Mouse (Mus musculus): Measurements from ENCODE around the gene Cradd. TPM values are rescaled to one million over a fixed set of nuclear protein-coding genes. Genes with fewer than 3 reads are reported as not detected.

The Cradd gene
- polyA plus RNA-seq, 1 experiment from 2014 or later: 10.4 TPM

- H3K36me3 ChIP-seq (ENCODE audit: control insufficient read depth, insufficient read depth): no peaks in the 10 kb centered on the region
- ATAC-seq: no peak
- peak overlapping the region; percentile 53 for H3K4me2 ChIP-seq (ENCODE audit: low read length)
- 56% methylated on average over 20 of the region's 20 CpGs for WGBS
- peak overlapping the region; percentile 73 for H3K9ac ChIP-seq (replicated peaks; ENCODE audit: low read depth, low read length)
- peak overlapping the region; percentile 96 for H3K27ac ChIP-seq (ENCODE audit: low read length)
- no peaks in the 10 kb centered on the region for H3K9me3 ChIP-seq (ENCODE audit: control insufficient read depth, low read length)
- peak overlapping the region; percentile 72 for H3K4me3 ChIP-seq (replicated peaks; ENCODE audit: low read length)
- peaks cover 16% of the 10 kb centered on the region for H3K4me1 ChIP-seq (replicated peaks; ENCODE audit: control insufficient read depth, insufficient read depth, low read length)
- H3K27me3 ChIP-seq (replicated peaks; ENCODE audit: control insufficient read depth, insufficient read depth, low read length): no peaks in the 10 kb centered on the region
These were observed 1.6 kb downstream of the Cradd start for GRCm38 (mm10) chr10:95322076-95323070.

GRCm38 (mm10) chr10:95319001-95319400 lies 4.9 kb downstream of the Cradd start:
- no peak overlapping the region for H3K4me3 ChIP-seq (replicated peaks; ENCODE audit: low read length)
- H3K27me3 ChIP-seq (replicated peaks; ENCODE audit: control insufficient read depth, insufficient read depth, low read length): no peaks in the 10 kb centered on the region
- H3K4me2 ChIP-seq (ENCODE audit: low read length): no peak overlapping the region
- no peak overlapping the region for H3K27ac ChIP-seq (ENCODE audit: low read length)
- H3K9me3 ChIP-seq (ENCODE audit: control insufficient read depth, low read length): no peaks in the 10 kb centered on the region
- WGBS: 92% methylated on average over 13 of the region's 13 CpGs
- no peak overlapping the region for H3K9ac ChIP-seq (replicated peaks; ENCODE audit: low read depth, low read length)
- no peak for ATAC-seq
- peaks cover 16% of the 10 kb centered on the region for H3K4me1 ChIP-seq (replicated peaks; ENCODE audit: control insufficient read depth, insufficient read depth, low read length)
- no peaks in the 10 kb centered on the region for H3K36me3 ChIP-seq (ENCODE audit: control insufficient read depth, insufficient read depth)

- H3K4me1 ChIP-seq (replicated peaks; ENCODE audit: control insufficient read depth, insufficient read depth, low read length): peaks cover 16% of the 10 kb centered on the region
- no peak overlapping the region for H3K4me3 ChIP-seq (replicated peaks; ENCODE audit: low read length)
- H3K9me3 ChIP-seq (ENCODE audit: control insufficient read depth, low read length): no peaks in the 10 kb centered on the region
- no peak for ATAC-seq
- H3K27ac ChIP-seq (ENCODE audit: low read length): no peak overlapping the region
- WGBS: 94% methylated on average over 7 of the region's 7 CpGs
- H3K36me3 ChIP-seq (ENCODE audit: control insufficient read depth, insufficient read depth): no peaks in the 10 kb centered on the region
- H3K4me2 ChIP-seq (ENCODE audit: low read length): no peak overlapping the region
- no peaks in the 10 kb centered on the region for H3K27me3 ChIP-seq (replicated peaks; ENCODE audit: control insufficient read depth, insufficient read depth, low read length)
- H3K9ac ChIP-seq (replicated peaks; ENCODE audit: low read depth, low read length): no peak overlapping the region
These were observed 5.6 kb downstream of the Cradd start for GRCm38 (mm10) chr10:95318392-95318708.

GRCm38 (mm10) chr10:95317581-95318391 lies 6.1 kb downstream of the Cradd start:
- no peak overlapping the region for H3K4me3 ChIP-seq (replicated peaks; ENCODE audit: low read length)
- WGBS: 91% methylated on average over 21 of the region's 21 CpGs
- no peak overlapping the region for H3K9ac ChIP-seq (replicated peaks; ENCODE audit: low read depth, low read length)
- peaks cover 14% of the 10 kb centered on the region for H3K4me1 ChIP-seq (replicated peaks; ENCODE audit: control insufficient read depth, insufficient read depth, low read length)
- ATAC-seq: no peak
- H3K4me2 ChIP-seq (ENCODE audit: low read length): no peak overlapping the region
- no peaks in the 10 kb centered on the region for H3K9me3 ChIP-seq (ENCODE audit: control insufficient read depth, low read length)
- H3K36me3 ChIP-seq (ENCODE audit: control insufficient read depth, insufficient read depth): no peaks in the 10 kb centered on the region
- no peaks in the 10 kb centered on the region for H3K27me3 ChIP-seq (replicated peaks; ENCODE audit: control insufficient read depth, insufficient read depth, low read length)
- no peak overlapping the region for H3K27ac ChIP-seq (ENCODE audit: low read length)

- H3K27ac ChIP-seq (ENCODE audit: low read length): no peak overlapping the region
- H3K9me3 ChIP-seq (ENCODE audit: control insufficient read depth, low read length): no peaks in the 10 kb centered on the region
- H3K4me1 ChIP-seq (replicated peaks; ENCODE audit: control insufficient read depth, insufficient read depth, low read length): peaks cover 7% of the 10 kb centered on the region
- no peak overlapping the region for H3K4me3 ChIP-seq (replicated peaks; ENCODE audit: low read length)
- no peaks in the 10 kb centered on the region for H3K27me3 ChIP-seq (replicated peaks; ENCODE audit: control insufficient read depth, insufficient read depth, low read length)
- no peak for ATAC-seq
- H3K9ac ChIP-seq (replicated peaks; ENCODE audit: low read depth, low read length): no peak overlapping the region
- 91% methylated on average over 14 of the region's 14 CpGs for WGBS
- H3K36me3 ChIP-seq (ENCODE audit: control insufficient read depth, insufficient read depth): no peaks in the 10 kb centered on the region
- no peak overlapping the region for H3K4me2 ChIP-seq (ENCODE audit: low read length)
These were observed 6.8 kb downstream of the Cradd start for GRCm38 (mm10) chr10:95317091-95317490.

GRCm38 (mm10) chr10:95316675-95317074 lies 7.3 kb downstream of the Cradd start:
- ATAC-seq: no peak
- WGBS: 84% methylated on average over 9 of the region's 9 CpGs

GRCm38 (mm10) chr10:95315801-95316474 lies 8.0 kb downstream of the Cradd start:
- 81% methylated on average over 19 of the region's 19 CpGs for WGBS

More at GRCm38 (mm10) chr10:95316675-95317074, 7.3 kb downstream of the Cradd start:
- Histone ChIP-seq H3K9ac (replicated peaks; ENCODE audit: low read depth, low read length) (no peak overlapping the region), H3K4me2 (ENCODE audit: low read length) (no peak overlapping the region), H3K4me1 (replicated peaks; ENCODE audit: control insufficient read depth, insufficient read depth, low read length) (peaks cover 3% of the 10 kb centered on the region), H3K27ac (ENCODE audit: low read length) (no peak overlapping the region), H3K4me3 (replicated peaks; ENCODE audit: low read length) (no peak overlapping the region), H3K27me3 (replicated peaks; ENCODE audit: control insufficient read depth, insufficient read depth, low read length) (no peaks in the 10 kb centered on the region), H3K9me3 (ENCODE audit: control insufficient read depth, low read length) (no peaks in the 10 kb centered on the region), H3K36me3 (ENCODE audit: control insufficient read depth, insufficient read depth) (no peaks in the 10 kb centered on the region)

GRCm38 (mm10) chr10:95315321-95315720 lies 8.6 kb downstream of the Cradd start:
- H3K9me3 ChIP-seq (ENCODE audit: control insufficient read depth, low read length): no peaks in the 10 kb centered on the region
- H3K9ac ChIP-seq (replicated peaks; ENCODE audit: low read depth, low read length): no peak overlapping the region
- no peaks in the 10 kb centered on the region for H3K27me3 ChIP-seq (replicated peaks; ENCODE audit: control insufficient read depth, insufficient read depth, low read length)
- H3K36me3 ChIP-seq (ENCODE audit: control insufficient read depth, insufficient read depth): no peaks in the 10 kb centered on the region
- no peak overlapping the region for H3K4me3 ChIP-seq (replicated peaks; ENCODE audit: low read length)
- no peak for ATAC-seq
- no peak overlapping the region for H3K4me2 ChIP-seq (ENCODE audit: low read length)
- H3K4me1 ChIP-seq (replicated peaks; ENCODE audit: control insufficient read depth, insufficient read depth, low read length): peaks cover 7% of the 10 kb centered on the region
- H3K27ac ChIP-seq (ENCODE audit: low read length): no peak overlapping the region
- 94% methylated on average over 11 of the region's 11 CpGs for WGBS

More at GRCm38 (mm10) chr10:95315801-95316474, 8.0 kb downstream of the Cradd start:
- Histone ChIP-seq H3K36me3 (ENCODE audit: control insufficient read depth, insufficient read depth) (no peaks in the 10 kb centered on the region), H3K27me3 (replicated peaks; ENCODE audit: control insufficient read depth, insufficient read depth, low read length) (no peaks in the 10 kb centered on the region), H3K9ac (replicated peaks; ENCODE audit: low read depth, low read length) (no peak overlapping the region), H3K27ac (ENCODE audit: low read length) (no peak overlapping the region), H3K4me2 (ENCODE audit: low read length) (no peak overlapping the region), H3K4me3 (replicated peaks; ENCODE audit: low read length) (no peak overlapping the region), H3K9me3 (ENCODE audit: control insufficient read depth, low read length) (no peaks in the 10 kb centered on the region), H3K4me1 (replicated peaks; ENCODE audit: control insufficient read depth, insufficient read depth, low read length) (peaks cover 7% of the 10 kb centered on the region)
- ATAC-seq: no peak

- H3K4me1 ChIP-seq (replicated peaks; ENCODE audit: control insufficient read depth, insufficient read depth, low read length): peaks cover 9% of the 10 kb centered on the region
- no peak overlapping the region for H3K4me2 ChIP-seq (ENCODE audit: low read length)
- H3K4me3 ChIP-seq (replicated peaks; ENCODE audit: low read length): no peak overlapping the region
- H3K27me3 ChIP-seq (replicated peaks; ENCODE audit: control insufficient read depth, insufficient read depth, low read length): no peaks in the 10 kb centered on the region
- H3K36me3 ChIP-seq (ENCODE audit: control insufficient read depth, insufficient read depth): no peaks in the 10 kb centered on the region
- no peaks in the 10 kb centered on the region for H3K9me3 ChIP-seq (ENCODE audit: control insufficient read depth, low read length)
- no peak overlapping the region for H3K9ac ChIP-seq (replicated peaks; ENCODE audit: low read depth, low read length)
- no peak overlapping the region for H3K27ac ChIP-seq (ENCODE audit: low read length)
- ATAC-seq: no peak
- 76% methylated on average over 5 of the region's 5 CpGs for WGBS
These were observed 9.9 kb downstream of the Cradd start for GRCm38 (mm10) chr10:95314019-95314418.
